8 mouse cellular contexts compared by ENCODE assay signal in genomic region chr8:83622389-83622989, GRCm38 (mm10). TPM values are rescaled to one million over a fixed set of nuclear protein-coding genes. Genes with fewer than 3 reads are reported as not detected.
DNase-seq lines count a peak whose midpoint lies in the region; ATAC-seq and TF ChIP-seq lines count a peak whose summit lies in the region.

No protein-coding gene starts in this region.

- H3K27me3 ChIP-seq in G1E (ENCODE audit: insufficient read depth, low read length), result no peaks in the 10 kb centered on the region
- H3K27me3 ChIP-seq in forebrain, embryonic 15.5 days, result no peaks in the 10 kb centered on the region

- peak; percentile 69 for DNase-seq in G1E (ENCODE audit: low spot score)
- DNase-seq in cerebellum, adult 11-12 months, result peak; percentile 88
- peak; percentile 58 for DNase-seq in heart, postnatal 25 days (ENCODE audit: low spot score)
- DNase-seq in layer of hippocampus, adult 18-20 months (ENCODE audit: low spot score in 2 of 2), result peak; percentile 87 to 97
- DNase-seq in lung, adult 2 months, result peak; percentile 85
- peak; percentile 76 for DNase-seq in testis, postnatal 14 days (ENCODE audit: low spot score)

- intact Hi-C loops in heart, postnatal 25 days (cut with DNase I), result loop anchor here (2.0 kb wide), 2 partner anchors 14 to 56 kb away; partner anchors contain the start of genes Dnajb1 and Ndufb7

- peaks cover 22% of the 10 kb centered on the region for H3K4me1 ChIP-seq in G1E (ENCODE audit: insufficient read depth, low read depth, low read length)
- peaks cover 4% of the 10 kb centered on the region; the same call in 1 of the 2 replicates for H3K4me1 ChIP-seq in forebrain, embryonic 15.5 days
- H3K4me1 ChIP-seq in lung, adult 2 months (ENCODE audit: control insufficient read depth, insufficient read depth, low read length), result peaks cover 2% of the 10 kb centered on the region; the same call in 1 of the 2 replicates

- peak overlapping the region; percentile 66 for H3K9ac ChIP-seq in forebrain, embryonic 15.5 days (replicated peaks)

- no peak overlapping the region for H3K27ac ChIP-seq in forebrain, embryonic 15.5 days (replicated peaks)

- H3K4me3 ChIP-seq in G1E (ENCODE audit: low read depth, low read length), result peak overlapping the region; percentile 69; the same call in 1 of the 2 replicates
- H3K4me3 ChIP-seq in forebrain, embryonic 15.5 days, result peak overlapping the region; percentile 48
- H3K4me3 ChIP-seq in lung, adult 2 months (replicated peaks; ENCODE audit: extremely low read depth, low read depth, low read length), result peak overlapping the region; percentile 60

- H3K9me3 ChIP-seq in G1E (replicated peaks), result no peaks in the 10 kb centered on the region
- no peaks in the 10 kb centered on the region for H3K9me3 ChIP-seq in forebrain, embryonic 15.5 days

- TF ChIP-seq POLR2A in lung, adult 2 months (IDR thresholded peaks at IDR 0.05; ENCODE audit: borderline replicate concordance, extremely low read depth, low read depth, low read length), result no peak

- H3K36me3 ChIP-seq in G1E (replicated peaks), result no peaks in the 10 kb centered on the region
- H3K36me3 ChIP-seq in forebrain, embryonic 15.5 days, result no peaks in the 10 kb centered on the region

- peak overlapping the region; percentile 85 for H3K4me2 ChIP-seq in forebrain, embryonic 15.5 days (replicated peaks)

- peak; percentile 40; the same call in 1 of the 2 replicates for ATAC-seq in G1E (ENCODE audit: extremely low read depth, insufficient number of reproducible peaks, low FRiP score, poor library complexity, severe bottlenecking)
- peak; percentile 97 for ATAC-seq in forebrain, embryonic 15.5 days (replicated peaks)
- peak; percentile 90 for ATAC-seq in neutrophil, adult 5-6 weeks (ENCODE audit: extremely low read depth, insufficient number of reproducible peaks, low FRiP score, poor library complexity, severe bottlenecking)

- 10% methylated on average over 23 of the region's 23 CpGs for WGBS in forebrain, embryonic 15.5 days
- WGBS in lung, adult 2 months, result 8% methylated on average over 23 of the region's 23 CpGs

- peak; percentile 32; the same call in 1 of the 2 replicates for TF ChIP-seq CTCF in G1E (IDR thresholded peaks at IDR 0.05; ENCODE audit: low read depth, low read length)
- peak; percentile 96 for TF ChIP-seq CTCF in lung, adult 2 months (IDR thresholded peaks at IDR 0.05; ENCODE audit: insufficient read depth, low read length)

RNA-seq across cellular contexts. Expression of gene Dnajb1, which starts 14.5 kb away (rescaled TPM):
- total RNA-seq in G1E (2014; fragmentation: Nextera tagmentation) (44.4 and 44.8 TPM in 2 replicates), G1E (2017) (37.8 and 37.9 TPM in 2 replicates)
- polyA plus RNA-seq in G1E (2012), result 36.0 and 42.1 TPM in 2 replicates
- polyA plus RNA-seq in forebrain, embryonic 15.5 days (2015; fragmentation: Nextera tagmentation; extraction: Ambion mirVana), result 59.8 and 63.0 TPM in 2 replicates
- total RNA-seq in heart, postnatal 25 days (2021), result 10 to 100 TPM; 10.4 to 17.6 TPM
- total RNA-seq in layer of hippocampus, adult 18-20 months (2021), result 10 to 100 TPM; 53.6 to 58.1 TPM
- 23.5 and 26.4 TPM in 2 replicates for polyA plus RNA-seq in lung, adult 2 months (2012; rRNA removed)
- total RNA-seq in neutrophil, adult 5-6 weeks (2017), result 42.1 and 42.7 TPM in 2 replicates

RNA-seq across cellular contexts. Expression of gene Tecr, which starts 14.7 kb away (rescaled TPM):
- total RNA-seq in G1E (2014; fragmentation: Nextera tagmentation), result 305 and 398 TPM in 2 replicates
- total RNA-seq in G1E (2017), result 145 and 186 TPM in 2 replicates
- 168 and 216 TPM in 2 replicates for polyA plus RNA-seq in G1E (2012)
- 683 and 712 TPM in 2 replicates for polyA plus RNA-seq in forebrain, embryonic 15.5 days (2015; fragmentation: Nextera tagmentation; extraction: Ambion mirVana)
- 100 to 1,000 TPM; 381 to 389 TPM for total RNA-seq in heart, postnatal 25 days (2021)
- 100 to 1,000 TPM; 550 to 556 TPM for total RNA-seq in layer of hippocampus, adult 18-20 months (2021)
- 416 and 565 TPM in 2 replicates for polyA plus RNA-seq in lung, adult 2 months (2012; rRNA removed)
- total RNA-seq in neutrophil, adult 5-6 weeks (2017), result 114 and 122 TPM in 2 replicates

RNA-seq across cellular contexts. Expression of gene Gipc1, which starts 30.0 kb away (rescaled TPM):
- total RNA-seq in G1E (2014; fragmentation: Nextera tagmentation) (27.7 and 37.7 TPM in 2 replicates), G1E (2017) (25.3 and 27.7 TPM in 2 replicates)
- polyA plus RNA-seq in G1E (2012), result 65.3 and 78.0 TPM in 2 replicates
- polyA plus RNA-seq in forebrain, embryonic 15.5 days (2015; fragmentation: Nextera tagmentation; extraction: Ambion mirVana), result 161 and 168 TPM in 2 replicates
- 10 to 100 TPM; 27.3 to 29.9 TPM for total RNA-seq in heart, postnatal 25 days (2021)
- total RNA-seq in layer of hippocampus, adult 18-20 months (2021), result 10 to 100 TPM; 52.1 to 59.2 TPM
- 58.6 and 67.0 TPM in 2 replicates for polyA plus RNA-seq in lung, adult 2 months (2012; rRNA removed)
- total RNA-seq in neutrophil, adult 5-6 weeks (2017), result 7.4 and 9.8 TPM in 2 replicates

RNA-seq across cellular contexts. Expression of gene Ptger1, which starts 44.0 kb away (rescaled TPM):
- total RNA-seq in G1E (2014; fragmentation: Nextera tagmentation) (1.1 TPM in 1 of 2 replicates, not detected in the other), G1E (2017) (1.6 and 1.8 TPM in 2 replicates)
- 0.23 and 0.38 TPM in 2 replicates for polyA plus RNA-seq in G1E (2012)
- 0.82 and 1.2 TPM in 2 replicates for polyA plus RNA-seq in forebrain, embryonic 15.5 days (2015; fragmentation: Nextera tagmentation; extraction: Ambion mirVana)
- under 1 TPM; 0.25 to 0.34 TPM for total RNA-seq in heart, postnatal 25 days (2021)
- total RNA-seq in layer of hippocampus, adult 18-20 months (2021), result under 1 TPM; 0.57 to 0.79 TPM
- polyA plus RNA-seq in lung, adult 2 months (2012; rRNA removed), result 6.8 and 7.8 TPM in 2 replicates
- 7.2 and 10.8 TPM in 2 replicates for total RNA-seq in neutrophil, adult 5-6 weeks (2017)

RNA-seq across cellular contexts. Expression of gene Ndufb7, which starts 56.0 kb away (rescaled TPM):
- total RNA-seq in G1E (2014; fragmentation: Nextera tagmentation) (37.5 and 68.9 TPM in 2 replicates), G1E (2017) (144 and 194 TPM in 2 replicates)
- polyA plus RNA-seq in G1E (2012), result 213 and 233 TPM in 2 replicates
- polyA plus RNA-seq in forebrain, embryonic 15.5 days (2015; fragmentation: Nextera tagmentation; extraction: Ambion mirVana), result 327 and 356 TPM in 2 replicates
- total RNA-seq in heart, postnatal 25 days (2021), result 100 to 1,000 TPM; 752 to 766 TPM
- 100 to 1,000 TPM; 161 to 162 TPM for total RNA-seq in layer of hippocampus, adult 18-20 months (2021)
- 269 and 286 TPM in 2 replicates for polyA plus RNA-seq in lung, adult 2 months (2012; rRNA removed)
- total RNA-seq in neutrophil, adult 5-6 weeks (2017), result 89.4 and 91.9 TPM in 2 replicates

Comparison
In these comparisons a context has a peak if more than half of its experiments do, and no peak if none do; other contexts are left out.
1. ATAC-seq: peak in every context shown above with its lines; median percentile 97 in forebrain, embryonic 15.5 days; 90 in neutrophil, adult 5-6 weeks; 40 in G1E.